Mouse (Mus musculus): ENCODE data around the gene Arhgef28.
"Not testable (repeated sequence)": the region's sequence is repeated elsewhere in the genome, so short reads cannot be mapped to it uniquely, and the experiment has no call there.

Arhgef28 gene

DNA sequence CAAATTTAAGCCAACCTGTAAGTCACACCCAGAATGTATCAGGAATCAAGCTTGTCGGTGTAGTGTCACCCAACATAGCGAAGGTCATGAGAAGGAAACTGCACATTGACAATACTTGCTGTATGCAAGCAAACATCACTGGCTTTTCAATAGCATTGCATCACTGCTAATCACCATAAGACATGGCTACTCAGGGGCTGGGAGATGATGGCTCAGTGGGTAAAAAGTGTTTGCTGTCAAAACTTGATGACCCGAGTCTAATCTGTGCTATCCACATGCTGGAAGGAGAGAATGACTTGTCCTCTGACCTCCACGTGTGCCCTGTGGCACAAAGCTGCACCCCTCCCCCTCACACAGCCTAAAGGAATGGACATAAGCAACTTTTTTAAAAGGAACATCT is 133.0 kb downstream of the Arhgef28 start:
- no peak for DNase-seq (ENCODE audit: low spot score in 2 of 2)

DNA sequence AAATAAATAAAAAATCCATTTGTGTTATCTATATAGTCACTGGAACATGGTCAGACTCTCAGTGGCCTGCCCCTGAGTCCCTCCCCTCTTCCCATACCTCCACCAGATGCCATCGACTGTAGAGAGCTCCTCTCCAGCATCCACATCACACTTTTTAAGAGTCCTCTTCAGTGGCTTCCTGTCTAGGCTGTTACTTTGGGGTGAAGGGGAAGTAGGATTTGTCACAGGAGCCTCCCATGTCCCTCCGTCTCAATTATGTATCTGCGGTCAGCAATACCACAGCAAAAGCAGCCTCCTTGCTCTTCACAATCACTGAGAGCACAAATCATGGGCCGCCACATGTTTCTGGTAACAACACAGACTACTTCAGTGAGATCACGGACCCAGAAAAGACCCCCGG is 135.8 kb downstream of the Arhgef28 start:
- no peak for DNase-seq (ENCODE audit: low spot score in 2 of 2)

DNA sequence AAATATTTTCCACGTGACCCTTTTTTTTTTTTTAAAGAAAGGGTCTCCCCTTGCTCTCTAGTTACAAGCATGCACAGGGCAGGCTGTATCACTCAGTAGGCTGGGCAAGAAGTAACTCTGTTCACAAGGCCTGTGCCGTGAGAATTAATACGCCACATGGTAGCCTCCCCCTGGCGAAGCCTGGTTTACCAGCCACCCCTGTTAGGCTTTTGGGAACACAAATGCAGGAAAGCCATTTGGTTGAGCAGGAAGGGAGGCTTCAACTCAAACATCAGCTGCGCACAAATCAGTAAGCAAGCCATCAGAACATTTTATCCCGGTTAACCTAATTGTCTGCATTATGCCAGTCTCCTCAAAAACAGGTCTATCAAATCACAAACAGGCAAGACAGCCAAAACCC is 136.6 kb downstream of the Arhgef28 start:
- DNase-seq (ENCODE audit: low spot score in 2 of 2): no peak

DNA sequence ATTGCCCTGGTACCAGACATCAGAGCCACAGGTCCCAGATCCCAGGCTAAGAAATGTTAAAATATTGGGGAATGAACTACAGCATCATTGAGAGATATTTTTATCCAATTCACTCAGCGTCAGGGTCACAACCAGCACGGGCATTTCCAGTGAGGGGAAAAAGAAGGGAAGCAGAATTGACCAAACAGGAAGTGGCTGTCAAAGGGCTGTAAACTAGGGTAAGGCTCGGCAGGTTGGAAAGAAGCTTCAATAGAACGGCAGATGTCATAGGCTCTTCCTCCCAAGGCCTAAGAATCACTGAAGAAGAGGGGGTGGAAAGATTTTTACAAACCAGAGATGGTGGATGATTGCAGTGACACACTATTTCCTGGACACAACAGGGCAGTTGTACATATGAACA is 143.4 kb downstream of the Arhgef28 start:
- DNase-seq (ENCODE audit: low spot score in 2 of 2): no peak

DNA sequence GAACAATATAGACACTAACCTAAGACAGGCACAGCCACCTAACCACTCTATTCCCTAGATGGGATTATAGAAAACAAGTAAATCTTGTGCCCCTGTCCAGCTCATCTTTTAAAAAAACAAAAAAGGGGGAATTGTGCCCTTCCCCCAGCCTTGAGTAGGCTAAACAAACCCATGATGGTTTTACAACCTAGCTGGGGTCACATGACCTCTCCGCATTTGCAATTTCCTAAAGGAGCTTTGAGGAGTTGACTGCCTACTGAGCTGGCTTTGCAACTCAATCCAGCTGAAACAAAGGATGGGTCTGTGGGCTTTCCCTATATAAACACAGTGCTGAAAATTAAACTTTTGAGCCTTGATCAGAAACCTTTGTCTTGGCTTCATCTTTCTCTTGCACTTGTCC is 146.1 kb downstream of the Arhgef28 start:
- DNase-seq (ENCODE audit: low spot score in 2 of 2): not testable (repeated sequence)

DNA sequence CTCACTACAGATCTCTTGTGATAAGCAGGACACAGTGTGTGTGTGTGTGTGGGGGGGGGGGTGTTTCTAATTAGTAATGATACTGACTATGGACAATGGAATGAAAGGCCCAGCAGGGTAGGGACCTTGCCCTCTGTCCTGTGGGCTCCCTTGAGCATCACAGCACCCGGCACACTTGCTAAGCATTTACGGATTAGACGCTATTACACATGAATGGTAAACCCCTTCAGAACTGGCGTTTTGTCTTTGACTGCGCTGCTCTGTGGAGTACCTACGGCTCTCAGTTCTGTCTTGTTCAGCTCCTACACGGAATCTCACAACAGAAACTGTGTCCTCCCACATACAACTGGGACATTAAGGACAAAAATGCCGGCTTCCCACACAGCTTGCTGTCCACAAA is 151.0 kb downstream of the Arhgef28 start:
- peak; percentile 11 to 17 for DNase-seq (ENCODE audit: low spot score in 2 of 2)

DNA sequence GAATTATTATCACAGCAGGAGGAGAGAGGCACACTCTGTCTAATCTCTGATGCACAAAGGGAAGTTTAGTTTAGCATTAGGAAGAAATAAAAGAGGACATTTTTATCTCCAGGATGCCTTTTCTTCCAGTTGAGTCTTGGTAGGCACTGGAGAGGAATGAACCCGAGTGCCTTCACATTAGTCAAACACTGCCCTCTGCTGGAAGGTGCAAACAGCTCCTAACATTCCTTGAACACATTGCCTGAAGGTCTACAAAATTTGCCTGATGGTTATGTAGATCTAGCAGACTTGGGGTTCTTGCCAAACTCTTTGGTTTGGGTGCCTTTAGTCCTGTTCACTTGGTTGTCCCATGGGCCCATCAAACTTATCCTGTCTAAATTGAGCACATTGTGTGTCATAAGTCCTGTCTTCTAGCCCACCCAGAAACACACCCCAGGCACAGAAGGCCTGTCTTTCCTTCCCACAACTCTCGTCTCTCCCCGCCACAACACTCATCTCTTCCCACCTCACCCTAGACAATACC is 165.6 kb downstream of the Arhgef28 start:
- peak in 1 of 2 experiments; percentile 44 for DNase-seq (ENCODE audit: low spot score in 2 of 2)

DNA sequence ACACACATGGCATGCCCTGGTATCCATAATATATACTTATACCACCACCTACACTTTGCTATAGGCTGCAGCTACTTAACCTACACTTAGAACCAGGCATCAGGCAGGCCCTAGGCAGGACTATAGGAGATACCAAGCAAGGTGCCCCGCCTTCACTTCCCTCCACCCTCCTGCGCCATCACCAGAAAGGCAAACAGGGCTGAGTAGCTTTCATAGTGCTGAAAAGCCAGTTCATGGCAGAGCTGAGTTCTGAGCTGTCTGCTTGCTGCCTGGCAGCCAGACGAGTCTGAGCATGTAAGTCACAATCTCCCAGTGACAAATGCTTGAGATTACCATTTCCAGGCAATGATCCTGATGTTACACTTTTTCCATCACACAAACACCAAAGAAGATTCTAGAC is 167.5 kb downstream of the Arhgef28 start:
- DNase-seq (ENCODE audit: low spot score in 2 of 2): no peak

DNA sequence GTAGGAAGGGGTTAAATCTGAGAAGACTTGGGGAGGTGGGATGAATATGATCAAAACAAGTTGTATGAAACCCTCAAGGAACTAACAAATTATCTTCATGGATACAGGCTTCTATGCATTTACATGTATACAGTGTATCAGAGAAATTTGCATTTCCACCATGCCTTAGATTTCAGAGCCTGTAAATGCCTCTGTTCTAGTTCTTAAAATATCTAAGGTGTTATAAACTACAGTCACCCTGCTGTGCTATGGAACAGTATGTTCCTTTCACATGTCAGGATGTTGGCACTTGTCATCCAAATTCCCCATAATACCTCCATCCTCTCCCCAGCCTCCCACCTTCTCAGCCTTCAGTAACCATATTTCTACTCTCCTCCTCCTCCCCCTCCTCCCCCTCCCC is 168.5 kb downstream of the Arhgef28 start:
- DNase-seq (ENCODE audit: low spot score in 2 of 2): no peak

DNA sequence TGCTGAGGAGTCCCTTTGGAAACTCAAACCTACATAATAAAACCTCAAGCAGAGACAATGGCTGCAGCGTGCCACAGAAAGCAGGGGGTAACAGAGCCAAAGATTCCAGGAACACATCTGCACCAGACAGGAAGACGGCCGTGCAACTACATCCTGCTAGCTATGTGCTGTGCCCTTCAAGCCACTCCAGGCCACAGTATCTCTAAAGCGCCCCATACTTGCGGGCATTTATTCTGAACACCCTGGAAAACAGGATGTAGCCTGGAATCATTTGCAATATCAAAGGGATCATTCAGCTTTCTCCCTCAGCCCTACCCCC is 174.6 kb downstream of the Arhgef28 start:
- no peak for DNase-seq (ENCODE audit: low spot score in 2 of 2)

DNA sequence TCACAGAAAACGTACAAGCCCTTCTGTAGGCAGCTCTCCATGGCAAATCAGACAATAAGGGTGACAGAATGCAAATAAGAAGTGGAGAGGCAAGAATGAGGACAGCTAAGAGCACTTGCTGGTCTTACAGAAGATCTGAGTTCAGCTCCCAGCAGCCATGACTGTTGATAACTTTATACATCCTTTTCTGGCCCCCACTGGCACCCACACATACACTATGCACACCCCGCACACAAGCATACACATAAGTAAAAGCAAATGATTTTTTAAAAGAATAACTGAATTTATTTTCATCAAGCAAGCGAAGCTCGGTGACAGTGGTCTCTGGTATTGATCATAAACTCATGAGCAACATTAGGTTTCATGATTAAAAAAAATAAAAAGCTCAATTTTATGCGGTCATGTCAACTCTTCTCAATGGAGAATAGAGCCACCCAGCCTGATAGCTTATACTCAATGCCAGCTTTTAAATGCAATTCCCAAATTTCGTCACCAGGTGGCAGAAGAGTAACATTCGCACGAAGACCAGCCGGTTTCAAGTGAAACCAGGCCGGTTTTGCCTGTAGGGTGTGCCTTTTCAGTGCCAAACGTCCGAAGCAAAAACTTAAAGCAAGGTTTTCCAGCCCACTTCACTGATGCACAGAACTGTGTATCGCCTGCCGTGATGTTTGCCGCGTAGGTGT is 175.1 kb downstream of the Arhgef28 start:
- peak; percentile 91 to 95 for DNase-seq (ENCODE audit: low spot score in 2 of 2)

DNA sequence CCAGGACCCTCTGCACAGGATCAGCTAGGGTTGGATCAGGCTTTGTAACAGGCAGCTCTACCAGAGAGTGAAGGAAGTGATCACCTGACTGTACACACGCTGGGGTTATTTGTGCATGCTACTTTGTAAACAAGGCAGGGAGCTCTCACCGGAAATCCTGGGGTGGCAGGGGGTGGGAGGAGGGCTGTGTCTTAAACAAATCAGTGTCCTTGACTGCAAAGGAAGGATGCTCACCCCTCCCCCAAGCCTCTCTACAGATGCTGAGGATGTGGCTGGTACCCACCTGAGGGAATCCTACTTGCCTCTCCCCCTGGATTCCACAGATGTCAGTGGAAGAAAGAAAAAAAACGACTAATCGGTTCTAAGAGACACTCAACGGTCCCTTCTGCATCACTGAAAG is 176.2 kb downstream of the Arhgef28 start:
- no peak for DNase-seq (ENCODE audit: low spot score in 2 of 2)

DNA sequence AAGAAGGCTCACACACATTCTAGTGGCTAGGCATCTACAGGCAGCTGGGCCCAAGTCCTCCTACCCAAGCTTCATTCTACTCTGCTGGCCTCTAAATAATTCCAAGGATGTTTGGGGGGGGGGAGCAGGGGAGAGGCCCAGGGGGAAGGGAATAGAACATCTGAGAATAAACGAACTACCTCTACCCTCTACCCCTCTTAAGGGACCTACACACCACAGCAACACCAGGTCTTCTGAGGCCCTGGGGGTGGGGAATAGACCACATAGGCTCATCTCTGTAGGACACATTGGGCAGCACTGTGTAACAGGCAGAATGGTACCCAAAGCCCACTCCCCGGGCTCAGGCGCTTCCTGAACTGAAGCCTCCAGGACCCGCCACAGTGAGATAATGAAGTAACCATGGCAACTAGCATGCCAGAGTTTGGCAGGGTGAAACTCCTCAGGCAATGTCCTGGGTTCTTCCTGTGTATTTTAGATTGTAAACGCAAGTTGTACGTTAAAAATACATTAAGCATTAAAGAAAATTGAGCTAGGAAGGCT is 177.5 kb downstream of the Arhgef28 start:
- DNase-seq (ENCODE audit: low spot score in 2 of 2): no peak

DNA sequence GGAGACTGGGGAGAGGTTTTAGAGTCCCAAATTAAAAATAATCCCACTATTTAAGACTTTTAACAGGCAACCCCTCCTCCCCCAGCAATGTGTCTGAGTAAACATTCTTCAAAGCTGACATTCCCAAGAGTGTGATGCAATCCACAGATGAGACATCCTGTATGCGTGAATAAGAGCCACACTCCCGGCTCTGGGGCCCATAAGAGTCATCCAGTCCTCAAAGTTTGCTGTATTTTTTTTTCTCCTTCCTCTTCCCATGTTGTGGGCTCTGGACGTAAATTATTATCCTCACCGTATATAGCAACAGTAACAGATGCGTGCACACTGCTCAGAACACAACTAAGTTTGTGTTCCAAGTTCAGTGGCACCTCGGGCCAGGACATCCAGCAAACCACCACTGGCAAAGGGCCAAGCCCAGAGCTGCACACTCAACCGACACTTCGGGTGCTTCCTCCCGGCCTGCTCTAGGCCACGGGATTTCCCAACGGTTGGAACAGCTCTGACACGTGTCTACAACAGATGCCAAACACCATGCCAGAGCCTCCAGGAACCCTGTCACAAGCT is 178.5 kb downstream of the Arhgef28 start:
- no peak for DNase-seq (ENCODE audit: low spot score in 2 of 2)

DNA sequence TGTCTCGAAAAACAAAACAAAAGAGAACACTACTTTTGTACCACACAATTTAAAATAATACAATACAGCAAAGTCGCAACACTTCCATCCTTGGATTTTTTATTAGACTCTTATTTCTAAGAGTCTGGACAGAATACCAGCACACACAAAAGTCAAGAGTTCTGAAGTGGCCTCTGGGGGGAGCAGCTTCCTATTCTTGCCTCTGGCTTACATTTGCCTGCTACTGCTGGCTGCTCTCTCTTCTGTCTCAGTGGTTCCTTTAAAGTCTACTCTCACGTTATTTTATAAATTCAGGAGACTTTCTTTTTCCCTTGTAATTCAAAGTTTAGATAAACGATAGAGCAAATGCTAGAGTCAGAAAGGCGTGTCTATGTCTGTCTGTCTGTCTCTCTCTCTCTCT is 179.1 kb downstream of the Arhgef28 start:
- no peak for DNase-seq (ENCODE audit: low spot score in 2 of 2)

DNA sequence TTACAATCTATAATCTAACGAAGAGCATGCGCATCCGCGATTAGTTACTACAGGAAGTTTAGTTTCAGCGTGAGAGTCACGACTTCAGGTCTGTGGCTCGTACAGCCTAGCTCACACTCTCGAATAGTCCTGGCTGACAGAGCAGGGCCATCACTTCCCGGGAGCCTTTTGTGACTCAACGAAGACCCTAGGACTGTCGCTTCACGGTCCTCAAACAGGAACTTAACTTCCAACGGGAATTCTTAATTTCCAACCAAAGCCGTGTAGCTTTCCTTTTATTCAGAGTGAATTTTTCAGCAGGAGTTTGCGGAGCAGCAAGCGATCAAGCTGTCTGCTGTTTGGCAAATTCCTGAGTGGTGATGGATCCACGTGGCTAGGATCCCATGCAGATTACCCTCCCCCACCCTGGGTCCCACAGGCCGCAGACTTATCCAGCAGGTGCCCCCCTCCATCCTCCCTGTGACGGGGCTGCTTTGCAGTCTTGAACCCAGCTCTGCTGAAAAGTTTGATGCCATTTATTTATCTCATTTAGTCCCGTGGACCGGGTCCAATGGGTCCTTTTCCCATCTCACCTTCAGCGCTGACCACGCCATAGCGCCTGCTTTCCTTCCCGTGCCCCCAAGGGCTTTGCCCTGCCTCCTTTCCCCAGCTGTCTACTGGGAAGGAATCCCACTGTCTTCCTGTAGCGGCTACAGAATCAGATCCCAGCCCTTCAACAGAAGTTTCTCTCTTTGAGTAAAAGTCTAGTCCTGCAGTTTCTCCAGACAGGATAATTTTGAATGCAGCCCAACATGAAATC is 180.3 kb downstream of the Arhgef28 start:
- no peak for DNase-seq (ENCODE audit: low spot score in 2 of 2)

DNA sequence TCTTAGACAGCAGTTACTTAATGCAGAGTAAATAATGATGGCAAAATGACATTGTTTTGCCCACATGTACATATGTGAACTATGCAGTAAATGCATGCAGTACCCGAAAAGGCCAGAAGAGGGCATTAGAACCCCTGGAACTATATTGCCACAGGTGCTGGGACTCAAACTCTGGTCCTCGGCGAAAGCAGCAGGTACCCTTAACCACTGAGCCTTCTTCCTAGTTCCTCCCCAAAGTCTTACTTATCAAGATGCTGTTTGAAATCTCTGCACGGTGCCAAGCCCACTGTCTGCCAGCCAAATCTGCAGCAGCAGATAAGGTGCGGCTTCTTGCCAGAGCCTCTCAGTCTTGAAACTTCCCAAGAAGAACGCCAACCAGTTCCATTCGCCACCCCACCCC is 181.1 kb downstream of the Arhgef28 start:
- no peak for DNase-seq (ENCODE audit: low spot score in 2 of 2)

DNA sequence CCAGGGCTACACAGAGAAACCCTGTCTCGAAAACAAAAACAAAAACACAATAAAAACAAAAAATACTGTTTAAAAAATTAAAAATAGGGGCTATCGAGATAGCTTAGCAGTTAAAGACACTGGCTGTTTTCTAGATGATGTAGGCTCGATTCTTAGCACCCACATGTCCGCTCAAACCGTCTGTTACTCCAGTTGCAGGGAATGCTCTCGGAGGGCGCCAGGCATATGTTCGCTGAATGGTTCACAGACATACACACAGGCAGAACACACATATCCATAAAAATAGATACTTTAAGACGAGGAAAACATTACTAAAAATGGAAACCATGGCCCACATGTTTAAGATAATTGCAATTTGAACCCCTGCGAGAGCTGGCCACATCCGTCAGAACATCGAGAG is 181.6 kb downstream of the Arhgef28 start:
- no peak for DNase-seq (ENCODE audit: low spot score in 2 of 2)

DNA sequence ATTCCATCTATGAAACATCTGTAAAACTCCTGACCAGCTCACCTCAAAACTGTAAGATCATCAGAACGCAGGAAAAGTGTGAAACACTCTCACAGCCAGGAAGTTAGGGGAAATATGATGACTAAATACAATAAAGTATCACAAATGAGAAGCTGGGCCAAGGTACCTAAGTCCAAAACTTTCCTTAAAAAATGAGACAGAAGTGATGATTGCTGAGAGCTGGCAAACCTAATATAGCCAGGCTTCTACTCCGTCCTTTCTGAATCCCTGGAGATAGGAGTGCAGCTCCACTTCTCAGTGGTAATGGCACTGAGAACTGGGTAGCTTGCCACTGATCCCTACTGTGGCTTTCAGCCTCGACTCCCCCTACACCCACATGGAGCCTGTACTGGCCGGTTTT is 184.3 kb downstream of the Arhgef28 start:
- no peak for DNase-seq (ENCODE audit: low spot score in 2 of 2)

DNA sequence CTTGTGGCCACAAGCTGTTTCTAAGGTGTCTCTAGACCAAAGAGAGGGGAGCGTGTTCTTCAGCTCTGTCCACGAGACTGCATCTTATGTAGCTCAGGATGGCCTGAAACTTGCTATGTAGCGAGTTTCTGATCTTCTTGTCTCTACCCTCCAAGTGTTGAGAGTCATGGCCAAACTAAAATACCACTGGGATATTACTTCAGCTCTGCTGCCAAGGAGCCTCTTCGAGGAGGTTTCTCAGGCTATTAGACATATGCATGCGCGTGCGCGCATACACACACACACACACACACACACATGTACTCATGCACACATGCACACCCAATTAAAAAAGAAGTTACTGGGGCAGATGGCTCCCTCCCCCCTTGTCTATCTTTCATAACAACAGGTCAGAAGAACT is 187.4 kb downstream of the Arhgef28 start:
- not testable (repeated sequence) for DNase-seq (ENCODE audit: low spot score in 2 of 2)

DNA sequence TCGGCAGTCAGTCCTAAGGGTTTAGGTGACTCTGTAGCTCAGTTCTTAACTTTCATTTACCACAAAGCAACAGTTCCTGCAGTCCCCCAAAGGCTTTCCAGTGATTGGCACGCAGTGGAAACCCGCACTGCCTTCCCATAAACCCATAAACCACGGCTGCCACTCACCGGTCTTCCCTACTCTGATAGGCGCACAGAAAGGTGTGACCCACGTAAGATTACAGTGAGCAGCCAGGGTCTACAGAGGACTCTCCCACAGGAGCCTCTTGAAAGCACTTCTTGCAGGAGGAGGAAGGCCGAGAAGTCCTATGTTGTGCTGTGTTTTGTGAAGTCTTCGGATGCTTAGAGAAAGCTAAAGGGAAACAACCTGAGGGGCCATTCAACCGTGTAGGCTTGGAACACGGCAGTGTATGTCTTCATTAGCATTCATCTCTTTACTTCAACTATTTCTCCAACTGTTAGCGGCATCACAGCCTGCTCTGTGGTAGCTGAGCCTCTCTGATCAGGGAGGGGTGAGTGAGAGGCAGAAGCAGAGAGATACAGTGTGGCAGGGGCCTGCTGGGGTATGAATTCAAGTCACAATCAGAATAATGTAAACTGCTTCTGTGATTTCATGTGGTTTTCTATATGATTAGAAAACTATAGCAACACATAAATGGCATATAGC is 189.2 kb downstream of the Arhgef28 start:
- DNase-seq (ENCODE audit: low spot score in 2 of 2): peak in 1 of 2 experiments; percentile 58

Measured in right cerebral cortex, adult 2 months (tissue).